Mouse (Mus musculus): ENCODE measurements at regions not wholly inside any gene's neighbourhood (a gene's known extent, or its start where the extent isn't known, plus 50 kb on each side); places are given as distances from the start of the nearest gene placed in this dataset.

- no peak overlapping the region for H3K9ac ChIP-seq
- no peaks in the 10 kb centered on the region for H3K9me3 ChIP-seq
- H3K4me2 ChIP-seq: no peak overlapping the region
- H3K27me3 ChIP-seq: no peaks in the 10 kb centered on the region
- no peak overlapping the region for H3K27ac ChIP-seq (replicated peaks)
- no peak for ATAC-seq (ENCODE audit: low FRiP score, low read depth)
- no peaks in the 10 kb centered on the region for H3K4me1 ChIP-seq (replicated peaks)
- H3K4me3 ChIP-seq: no peak overlapping the region
- no peaks in the 10 kb centered on the region for H3K36me3 ChIP-seq
Observed at GRCm38 (mm10) chr2:108584799-108585198, 695.7 kb upstream of the Kif18a start.

- ATAC-seq (ENCODE audit: low FRiP score, low read depth): no peak
- no peaks in the 10 kb centered on the region for H3K4me1 ChIP-seq (replicated peaks)
- H3K4me2 ChIP-seq: no peak overlapping the region
- H3K36me3 ChIP-seq: no peaks in the 10 kb centered on the region
- H3K27me3 ChIP-seq: no peaks in the 10 kb centered on the region
- H3K9me3 ChIP-seq: no peaks in the 10 kb centered on the region
- WGBS: 91% methylated on average over 3 of the region's 3 CpGs
- no peak overlapping the region for H3K9ac ChIP-seq
- H3K27ac ChIP-seq (replicated peaks): no peak overlapping the region
- no peak overlapping the region for H3K4me3 ChIP-seq
Observed at GRCm38 (mm10) chr2:108593555-108593954, 687.0 kb upstream of the Kif18a start.

GRCm38 (mm10) chr2:108600346-108600745 lies 680.2 kb upstream of the Kif18a start:
- Histone ChIP-seq H3K4me2 (no peak overlapping the region), H3K9me3 (no peaks in the 10 kb centered on the region), H3K4me1 (replicated peaks) (no peaks in the 10 kb centered on the region), H3K36me3 (no peaks in the 10 kb centered on the region), H3K27me3 (no peaks in the 10 kb centered on the region), H3K27ac (replicated peaks) (no peak overlapping the region), H3K9ac (no peak overlapping the region), H3K4me3 (no peak overlapping the region)
- 66% methylated on average over 1 of the region's 1 CpGs for WGBS
- ATAC-seq (ENCODE audit: low FRiP score, low read depth): no peak

- Histone ChIP-seq H3K27ac (replicated peaks) (no peak overlapping the region), H3K27me3 (no peaks in the 10 kb centered on the region)
Observed at GRCm38 (mm10) chr2:108619580-108619979, 661.0 kb upstream of the Kif18a start.

GRCm38 (mm10) chr2:108622367-108623162 lies 658.0 kb upstream of the Kif18a start:
- no peak overlapping the region for H3K4me2 ChIP-seq
- no peak for ATAC-seq (ENCODE audit: low FRiP score, low read depth)
- H3K27me3 ChIP-seq: no peaks in the 10 kb centered on the region
- no peak overlapping the region for H3K9ac ChIP-seq
- no peak overlapping the region for H3K4me3 ChIP-seq
- no peaks in the 10 kb centered on the region for H3K9me3 ChIP-seq
- no peak overlapping the region for H3K27ac ChIP-seq (replicated peaks)
- H3K36me3 ChIP-seq: no peaks in the 10 kb centered on the region
- no peaks in the 10 kb centered on the region for H3K4me1 ChIP-seq (replicated peaks)
- WGBS: 82% methylated on average over 4 of the region's 4 CpGs

More at GRCm38 (mm10) chr2:108619580-108619979, 661.0 kb upstream of the Kif18a start:
- Histone ChIP-seq H3K4me1 (replicated peaks) (no peaks in the 10 kb centered on the region), H3K36me3 (no peaks in the 10 kb centered on the region), H3K9ac (no peak overlapping the region), H3K4me3 (no peak overlapping the region), H3K9me3 (no peaks in the 10 kb centered on the region), H3K4me2 (no peak overlapping the region)
- no peak for ATAC-seq (ENCODE audit: low FRiP score, low read depth)

- Histone ChIP-seq H3K4me1 (replicated peaks) (no peaks in the 10 kb centered on the region), H3K9me3 (no peaks in the 10 kb centered on the region), H3K27ac (replicated peaks) (no peak overlapping the region), H3K4me2 (no peak overlapping the region), H3K9ac (no peak overlapping the region), H3K4me3 (no peak overlapping the region), H3K36me3 (no peaks in the 10 kb centered on the region), H3K27me3 (no peaks in the 10 kb centered on the region)
- ATAC-seq (ENCODE audit: low FRiP score, low read depth): no peak
- 49% methylated on average over 4 of the region's 4 CpGs for WGBS
Observed at GRCm38 (mm10) chr2:108635644-108636043, 644.9 kb upstream of the Kif18a start.

GRCm38 (mm10) chr2:108660697-108661388 lies 619.7 kb upstream of the Kif18a start:
- no peaks in the 10 kb centered on the region for H3K4me1 ChIP-seq (replicated peaks)
- 67% methylated on average over 4 of the region's 4 CpGs for WGBS
- H3K27ac ChIP-seq (replicated peaks): no peak overlapping the region
- H3K9ac ChIP-seq: no peak overlapping the region
- H3K4me3 ChIP-seq: no peak overlapping the region
- H3K4me2 ChIP-seq: no peak overlapping the region
- no peak for ATAC-seq (ENCODE audit: low FRiP score, low read depth)
- no peaks in the 10 kb centered on the region for H3K27me3 ChIP-seq
- H3K36me3 ChIP-seq: no peaks in the 10 kb centered on the region
- H3K9me3 ChIP-seq: no peaks in the 10 kb centered on the region

DNA sequence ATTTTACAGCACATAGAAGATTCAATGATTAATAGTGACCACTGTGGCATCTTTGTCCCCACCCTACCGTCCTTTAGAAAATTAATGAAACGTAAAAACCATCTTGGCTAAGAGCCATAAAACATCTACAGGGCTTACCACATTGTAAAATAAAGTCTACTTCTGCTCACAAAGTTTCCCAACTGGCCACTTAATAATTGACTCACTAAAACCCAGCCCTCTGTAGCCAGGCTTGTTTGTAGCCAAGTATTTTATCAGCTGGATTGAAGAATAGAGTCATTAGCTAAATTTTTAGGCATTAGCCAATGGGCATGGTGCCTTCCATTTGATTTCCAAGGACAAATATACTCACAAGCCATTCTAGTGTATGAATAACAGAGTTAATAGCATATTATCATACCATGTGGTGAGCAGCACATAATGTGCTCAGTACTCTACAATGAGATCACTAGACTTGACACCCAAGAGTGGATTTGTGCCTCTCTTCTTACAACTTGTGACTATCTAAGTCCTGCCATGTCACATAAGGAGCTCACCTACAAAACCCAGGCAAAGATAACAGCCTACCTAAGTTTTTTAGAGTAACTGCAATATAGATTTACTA lies 602.7 kb upstream of the Kif18a start:
- H3K27me3 ChIP-seq: no peaks in the 10 kb centered on the region
- no peak overlapping the region for H3K9ac ChIP-seq
- no peak for ATAC-seq (ENCODE audit: low FRiP score, low read depth)
- 51% methylated on average over 2 of the region's 2 CpGs for WGBS
- no peaks in the 10 kb centered on the region for H3K36me3 ChIP-seq
- H3K4me1 ChIP-seq (replicated peaks): no peaks in the 10 kb centered on the region
- no peak overlapping the region for H3K27ac ChIP-seq (replicated peaks)
- no peak overlapping the region for H3K4me2 ChIP-seq
- H3K9me3 ChIP-seq: no peaks in the 10 kb centered on the region
- no peak overlapping the region for H3K4me3 ChIP-seq

- WGBS: 96% methylated on average over 3 of the region's 3 CpGs
- Histone ChIP-seq H3K36me3 (no peaks in the 10 kb centered on the region), H3K9me3 (no peaks in the 10 kb centered on the region), H3K4me2 (no peak overlapping the region), H3K4me1 (replicated peaks) (no peaks in the 10 kb centered on the region), H3K27me3 (no peaks in the 10 kb centered on the region), H3K9ac (no peak overlapping the region), H3K4me3 (no peak overlapping the region), H3K27ac (replicated peaks) (no peak overlapping the region)
- ATAC-seq (ENCODE audit: low FRiP score, low read depth): no peak
Observed at GRCm38 (mm10) chr2:108681574-108681973, 599.0 kb upstream of the Kif18a start.

DNA sequence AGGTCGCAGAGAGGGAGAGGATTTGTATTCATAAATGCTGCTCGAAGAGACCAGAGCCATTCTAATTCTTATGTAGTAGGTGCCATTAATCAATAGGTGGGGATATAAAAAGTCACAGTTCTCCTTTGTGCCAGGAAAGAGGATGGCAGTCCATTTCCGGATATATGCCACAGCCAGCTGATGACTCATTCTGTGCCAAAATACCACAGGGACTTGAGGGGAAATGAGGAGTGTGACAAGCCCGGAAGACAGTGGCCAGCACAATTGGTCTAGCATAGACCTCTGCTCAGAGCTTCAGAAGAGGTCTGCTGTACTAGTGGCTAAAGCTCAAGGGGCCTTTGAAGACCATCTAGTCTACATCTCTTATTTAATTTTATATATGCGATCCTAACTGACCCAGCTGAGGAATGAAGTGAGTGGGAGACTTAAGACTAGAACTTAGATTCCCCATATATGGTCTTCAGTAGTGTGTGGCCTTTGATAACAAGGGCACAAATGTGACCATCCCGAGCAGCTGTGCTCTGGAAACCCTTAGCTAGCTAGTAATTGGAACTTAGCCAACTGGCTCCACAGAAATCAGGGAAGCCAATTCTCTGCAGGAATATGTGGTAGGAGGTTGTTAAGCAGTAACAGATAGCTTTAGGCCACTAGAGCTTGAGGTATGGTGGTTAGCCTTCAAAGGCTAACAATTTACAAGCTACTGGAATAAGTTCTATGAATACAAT lies 594.4 kb upstream of the Kif18a start:
- no peak overlapping the region for H3K27ac ChIP-seq (replicated peaks)
- no peaks in the 10 kb centered on the region for H3K4me1 ChIP-seq (replicated peaks)
- no peak overlapping the region for H3K9ac ChIP-seq
- no peaks in the 10 kb centered on the region for H3K27me3 ChIP-seq
- ATAC-seq (ENCODE audit: low FRiP score, low read depth): no peak
- no peak overlapping the region for H3K4me2 ChIP-seq
- no peaks in the 10 kb centered on the region for H3K36me3 ChIP-seq
- 71% methylated on average over 6 of the region's 6 CpGs for WGBS
- H3K4me3 ChIP-seq: no peak overlapping the region
- H3K9me3 ChIP-seq: no peaks in the 10 kb centered on the region

DNA sequence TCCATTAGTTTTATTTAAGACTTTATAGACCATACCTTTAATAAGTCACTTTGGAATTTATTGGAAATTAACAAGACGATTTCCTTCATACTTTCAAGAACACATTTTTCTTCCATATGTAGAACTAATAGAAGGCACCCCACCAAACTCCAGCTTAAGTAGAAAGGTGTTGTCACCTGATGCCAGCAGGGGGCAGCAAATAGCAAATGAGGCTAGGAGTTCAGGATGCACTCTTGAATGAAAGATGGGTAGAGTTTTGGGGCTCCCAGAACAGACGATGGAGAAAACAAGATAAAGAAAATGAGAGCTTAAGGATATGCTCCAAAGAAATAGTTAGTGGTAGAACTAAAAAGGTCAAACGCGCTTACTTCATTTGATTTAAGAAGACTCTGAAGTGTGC lies 590.4 kb upstream of the Kif18a start:
- no peak overlapping the region for H3K4me2 ChIP-seq
- H3K4me3 ChIP-seq: no peak overlapping the region
- no peak overlapping the region for H3K27ac ChIP-seq (replicated peaks)
- no peaks in the 10 kb centered on the region for H3K36me3 ChIP-seq
- H3K4me1 ChIP-seq (replicated peaks): no peaks in the 10 kb centered on the region
- 56% methylated on average over 4 of the region's 4 CpGs for WGBS
- no peaks in the 10 kb centered on the region for H3K27me3 ChIP-seq
- no peak overlapping the region for H3K9ac ChIP-seq
- H3K9me3 ChIP-seq: no peaks in the 10 kb centered on the region
- no peak for ATAC-seq (ENCODE audit: low FRiP score, low read depth)

Measured in hindbrain, embryonic 15.5 days (tissue).